ENCODE assay signal across 20 mouse cellular contexts in the genomic region with DNA sequence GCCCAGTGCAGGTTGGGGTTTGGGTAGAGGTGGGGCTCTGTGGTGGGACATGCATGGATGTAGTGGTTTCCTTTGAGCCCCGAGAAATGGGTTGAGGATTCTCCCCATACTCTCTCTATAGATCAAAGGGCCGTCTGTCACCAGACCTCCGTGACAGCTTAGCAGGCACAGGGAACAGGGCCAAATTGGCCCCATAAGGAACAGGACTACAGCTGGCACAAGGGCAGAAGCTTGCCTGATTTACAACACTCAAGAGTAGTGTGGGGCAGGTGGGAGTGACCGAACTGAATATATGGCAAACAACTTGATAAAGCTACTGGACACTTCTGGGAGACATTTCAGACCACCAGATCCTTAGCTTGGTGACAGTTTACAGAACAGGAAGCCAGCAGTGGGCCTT. TPM values are rescaled to one million over a fixed set of nuclear protein-coding genes. Genes with fewer than 3 reads are reported as not detected.
DNase-seq lines count a peak whose midpoint lies in the region; ATAC-seq lines count a peak whose summit lies in the region.
"Had no signal": no experiment of that assay in that cellular context is flagged by ENCODE, and none has a peak within 500 bp of the region (broad histone marks: within the 10 kb centered on the region; RNA-seq: fewer than 3 reads in every experiment).

No protein-coding gene starts in this region.

- H3K4me3 ChIP-seq in embryonic facial prominence, embryonic 14.5 days (ENCODE audit: low read depth, low read length): no peak overlapping the region
- H3K4me3 ChIP-seq in embryonic facial prominence, embryonic 10.5 days: no peak overlapping the region
- H3K4me3 ChIP-seq in heart, embryonic 16.5 days (ENCODE audit: low read length): no peak overlapping the region
- H3K4me3 ChIP-seq in neural tube, embryonic 13.5 days: no peak overlapping the region
- no peak overlapping the region for H3K4me3 ChIP-seq in neural tube, embryonic 15.5 days (replicated peaks)
- H3K4me3 ChIP-seq: erythroblast, embryonic 14.5 days had no signal

- WGBS in embryonic facial prominence, embryonic 14.5 days: 39% methylated on average over 4 of the region's 4 CpGs
- 67% methylated on average over 4 of the region's 4 CpGs for WGBS in embryonic facial prominence, embryonic 10.5 days
- 26% methylated on average over 4 of the region's 4 CpGs for WGBS in heart, embryonic 16.5 days
- 21% methylated on average over 4 of the region's 4 CpGs for WGBS in neural tube, embryonic 13.5 days
- 15% methylated on average over 4 of the region's 4 CpGs for WGBS in neural tube, embryonic 15.5 days

- H3K4me2 ChIP-seq in embryonic facial prominence, embryonic 14.5 days (ENCODE audit: low read depth, low read length): no peak overlapping the region
- H3K4me2 ChIP-seq in heart, embryonic 16.5 days (ENCODE audit: low read depth, low read length): no peak overlapping the region
- H3K4me2 ChIP-seq in neural tube, embryonic 13.5 days: no peak overlapping the region
- H3K4me2 ChIP-seq in neural tube, embryonic 15.5 days: no peak overlapping the region

- peak; percentile 23; the same call in 1 of the 2 replicates for ATAC-seq in embryonic facial prominence, embryonic 14.5 days (ENCODE audit: low read depth)
- ATAC-seq in heart, embryonic 16.5 days (replicated peaks; ENCODE audit: extremely low read depth, insufficient read depth, low FRiP score): peak; percentile 42; the same call in 1 of the 2 replicates
- ATAC-seq in neural tube, embryonic 13.5 days (ENCODE audit: low read depth): peak; percentile 74
- no peak for ATAC-seq in neural tube, embryonic 15.5 days (ENCODE audit: low FRiP score)
- ATAC-seq: inflammation-experienced regulatory T-cells, adult 6 months had no signal

- H3K27me3 ChIP-seq in embryonic facial prominence, embryonic 14.5 days (replicated peaks; ENCODE audit: control insufficient read depth, insufficient read depth, low read length): no peaks in the 10 kb centered on the region
- H3K27me3 ChIP-seq in embryonic facial prominence, embryonic 10.5 days (replicated peaks; ENCODE audit: low read depth, poor library complexity, severe bottlenecking): no peaks in the 10 kb centered on the region; the same call in 1 of the 2 replicates
- 0 out of 2 replicates have a peak, but pooled peaks cover 4% of the 10 kb centered on the region for H3K27me3 ChIP-seq in heart, embryonic 16.5 days (ENCODE audit: control insufficient read depth, insufficient read depth, low read length)
- H3K27me3 ChIP-seq in neural tube, embryonic 13.5 days: no peaks in the 10 kb centered on the region
- no peaks in the 10 kb centered on the region; the same call in 1 of the 2 replicates for H3K27me3 ChIP-seq in neural tube, embryonic 15.5 days (replicated peaks)

- H3K27ac ChIP-seq in embryonic facial prominence, embryonic 14.5 days (replicated peaks; ENCODE audit: low read depth, low read length): no peak overlapping the region
- no peak overlapping the region for H3K27ac ChIP-seq in embryonic facial prominence, embryonic 10.5 days (replicated peaks)
- H3K27ac ChIP-seq in heart, embryonic 16.5 days (ENCODE audit: low read length): no peak overlapping the region
- 0 out of 2 replicates have a peak overlapping the region, but pooled peaks have one; percentile 38 for H3K27ac ChIP-seq in neural tube, embryonic 13.5 days (replicated peaks)
- no peak overlapping the region for H3K27ac ChIP-seq in neural tube, embryonic 15.5 days (replicated peaks)

- DNase-seq in embryonic facial prominence, embryonic 14.5 days (ENCODE audit: low spot score): peak; percentile 29
- DNase-seq in embryonic facial prominence, embryonic 10.5 days (ENCODE audit: low spot score): no peak
- no peak for DNase-seq in heart, adult 9 months (ENCODE audit: low spot score in 2 of 2)
- DNase-seq in skeletal muscle tissue, adult 2 months (ENCODE audit: low read depth, low spot score): peak; percentile 46
- no peak for DNase-seq in spleen, postnatal 14 days (ENCODE audit: low spot score in 2 of 2)
- DNase-seq: adrenal gland, adult 8-10 months; cerebellum, adult 11 months; cerebellum, postnatal 36 days; kidney, adult 9 months; kidney, postnatal 4 days; lung, adult 18-20 months; thymus, adult 18-20 months had no signal

- H3K9ac ChIP-seq in embryonic facial prominence, embryonic 14.5 days (ENCODE audit: low read depth, low read length): no peak overlapping the region
- no peak overlapping the region for H3K9ac ChIP-seq in heart, embryonic 16.5 days (ENCODE audit: low read length)
- H3K9ac ChIP-seq in neural tube, embryonic 13.5 days: peak overlapping the region; percentile 12; the same call in 1 of the 2 replicates
- H3K9ac ChIP-seq in neural tube, embryonic 15.5 days (replicated peaks): no peak overlapping the region

- no peaks in the 10 kb centered on the region for H3K36me3 ChIP-seq in embryonic facial prominence, embryonic 14.5 days (ENCODE audit: control insufficient read depth, insufficient read depth, low read length)
- H3K36me3 ChIP-seq in embryonic facial prominence, embryonic 10.5 days (replicated peaks): no peaks in the 10 kb centered on the region
- H3K36me3 ChIP-seq in heart, embryonic 16.5 days (ENCODE audit: control insufficient read depth, insufficient read depth): no peaks in the 10 kb centered on the region
- no peaks in the 10 kb centered on the region for H3K36me3 ChIP-seq in neural tube, embryonic 13.5 days
- no peaks in the 10 kb centered on the region for H3K36me3 ChIP-seq in neural tube, embryonic 15.5 days

- H3K9me3 ChIP-seq in embryonic facial prominence, embryonic 14.5 days (ENCODE audit: control insufficient read depth, low read length): no peaks in the 10 kb centered on the region
- H3K9me3 ChIP-seq in embryonic facial prominence, embryonic 10.5 days: no peaks in the 10 kb centered on the region
- H3K9me3 ChIP-seq in heart, embryonic 16.5 days (replicated peaks; ENCODE audit: control insufficient read depth, low read length): no peaks in the 10 kb centered on the region; the same call in 1 of the 2 replicates
- H3K9me3 ChIP-seq in neural tube, embryonic 13.5 days: no peaks in the 10 kb centered on the region
- H3K9me3 ChIP-seq in neural tube, embryonic 15.5 days (replicated peaks): no peaks in the 10 kb centered on the region

- no peaks in the 10 kb centered on the region for H3K4me1 ChIP-seq in embryonic facial prominence, embryonic 14.5 days (ENCODE audit: control insufficient read depth, insufficient read depth, low read length)
- peaks cover 28% of the 10 kb centered on the region for H3K4me1 ChIP-seq in embryonic facial prominence, embryonic 10.5 days
- H3K4me1 ChIP-seq in heart, embryonic 16.5 days (ENCODE audit: control insufficient read depth, insufficient read depth, low read length): peaks cover 9% of the 10 kb centered on the region
- peaks cover 35% of the 10 kb centered on the region for H3K4me1 ChIP-seq in neural tube, embryonic 13.5 days (replicated peaks)
- H3K4me1 ChIP-seq in neural tube, embryonic 15.5 days: peaks cover 24% of the 10 kb centered on the region

RNA-seq across cellular contexts. Expression of a gene that starts 26.4 kb away (rescaled TPM):
- polyA plus RNA-seq in embryonic facial prominence, embryonic 14.5 days (2014; fragmentation: Nextera tagmentation; extraction: Ambion mirVana): 2.8 and 3.3 TPM in 2 replicates
- 6.5 and 7.3 TPM in 2 replicates for polyA plus RNA-seq in embryonic facial prominence, embryonic 10.5 days (2016; fragmentation: Nextera tagmentation; extraction: Ambion mirVana)
- 1.8 and 2.6 TPM in 2 replicates for polyA plus RNA-seq in heart, embryonic 16.5 days (2015; fragmentation: Nextera tagmentation; extraction: Ambion mirVana)
- 34.6 and 41.7 TPM in 2 replicates for polyA plus RNA-seq in neural tube, embryonic 13.5 days (2015; fragmentation: Nextera tagmentation; extraction: Ambion mirVana)
- 32.3 and 37.1 TPM in 2 replicates for polyA plus RNA-seq in neural tube, embryonic 15.5 days (2015; fragmentation: Nextera tagmentation; extraction: Ambion mirVana)

RNA-seq across cellular contexts. Expression of a gene that starts 52.2 kb away (rescaled TPM):
- polyA plus RNA-seq in embryonic facial prominence, embryonic 14.5 days (2014; fragmentation: Nextera tagmentation; extraction: Ambion mirVana): 11.2 and 12.1 TPM in 2 replicates
- polyA plus RNA-seq in embryonic facial prominence, embryonic 10.5 days (2016; fragmentation: Nextera tagmentation; extraction: Ambion mirVana): 0.06 and 0.16 TPM in 2 replicates
- 0.28 and 0.31 TPM in 2 replicates for polyA plus RNA-seq in heart, embryonic 16.5 days (2015; fragmentation: Nextera tagmentation; extraction: Ambion mirVana)
- polyA plus RNA-seq in neural tube, embryonic 13.5 days (2015; fragmentation: Nextera tagmentation; extraction: Ambion mirVana): 0.28 and 1.2 TPM in 2 replicates
- 0.75 and 1.1 TPM in 2 replicates for polyA plus RNA-seq in neural tube, embryonic 15.5 days (2015; fragmentation: Nextera tagmentation; extraction: Ambion mirVana)
- polyA plus RNA-seq: erythroblast, embryonic 14.5 days; liver, adult 2 months; stomach, embryonic 14.5 days had no signal

RNA-seq across cellular contexts. Expression of a gene that starts 54.1 kb away (rescaled TPM):
- polyA plus RNA-seq in embryonic facial prominence, embryonic 14.5 days (2014; fragmentation: Nextera tagmentation; extraction: Ambion mirVana): 0.67 TPM in 1 of 2 replicates, not detected in the other
- polyA plus RNA-seq in embryonic facial prominence, embryonic 10.5 days (2016; fragmentation: Nextera tagmentation; extraction: Ambion mirVana): 0.47 TPM in 1 of 2 replicates, not detected in the other
- polyA plus RNA-seq in heart, embryonic 16.5 days (2015; fragmentation: Nextera tagmentation; extraction: Ambion mirVana): not detected in 2 replicates
- polyA plus RNA-seq in neural tube, embryonic 13.5 days (2015; fragmentation: Nextera tagmentation; extraction: Ambion mirVana): not detected in 2 replicates
- not detected in 2 replicates for polyA plus RNA-seq in neural tube, embryonic 15.5 days (2015; fragmentation: Nextera tagmentation; extraction: Ambion mirVana)
- polyA plus RNA-seq: heart, embryonic 14.5 days; inflammation-experienced regulatory T-cells, adult 6 months; liver, adult 2 months had no signal

Comparison
In these comparisons a context has a peak if more than half of its experiments do, and no peak if none do; other contexts are left out.
1. DNase-seq: peak in embryonic facial prominence, embryonic 14.5 days (single experiment) and skeletal muscle tissue, adult 2 months (single experiment); none in embryonic facial prominence, embryonic 10.5 days (single experiment), heart, adult 9 months (0 of 2) and spleen, postnatal 14 days (0 of 2).